Comparison of ENCODE assay signal across 9 mouse cellular contexts in genomic region chr9:9051184-9051583, GRCm38 (mm10).
DNase-seq lines count a peak whose midpoint lies in the region; ATAC-seq and TF ChIP-seq lines count a peak whose summit lies in the region.
"Had no signal": no experiment of that assay in that cellular context is flagged by ENCODE, and none has a peak within 500 bp of the region (broad histone marks: within the 10 kb centered on the region; RNA-seq: fewer than 3 reads in every experiment).

No protein-coding gene starts in this region.

- no peak for TF ChIP-seq POLR2A in thymus, adult 2 months (IDR thresholded peaks at IDR 0.05; ENCODE audit: control insufficient read depth, extremely low read depth, insufficient read depth, low read length, poor library complexity)

- ATAC-seq in heart, embryonic 12.5 days (ENCODE audit: insufficient number of reproducible peaks, low FRiP score): no peak
- peak; percentile 72 for ATAC-seq in hindbrain, embryonic 16.5 days
- peak; percentile 54 for ATAC-seq in lung, postnatal 0 days

- no peaks in the 10 kb centered on the region for H3K27me3 ChIP-seq in heart, embryonic 12.5 days (replicated peaks)
- H3K27me3 ChIP-seq in E14TG2a.4 (ENCODE audit: insufficient read depth, low read length): no peaks in the 10 kb centered on the region
- no peaks in the 10 kb centered on the region for H3K27me3 ChIP-seq in hindbrain, embryonic 16.5 days (replicated peaks; ENCODE audit: control insufficient read depth, insufficient read depth, low read length)
- no peaks in the 10 kb centered on the region for H3K27me3 ChIP-seq in lung, postnatal 0 days (replicated peaks; ENCODE audit: insufficient read depth, low read length)
- H3K27me3 ChIP-seq in thymus, adult 2 months (ENCODE audit: control insufficient read depth, insufficient read depth, low read length): no peaks in the 10 kb centered on the region
- H3K27me3 ChIP-seq: heart, embryonic 13.5 days had no signal

- H3K36me3 ChIP-seq in heart, embryonic 12.5 days: no peaks in the 10 kb centered on the region
- no peaks in the 10 kb centered on the region for H3K36me3 ChIP-seq in E14TG2a.4 (ENCODE audit: insufficient read depth, low read length)
- no peaks in the 10 kb centered on the region for H3K36me3 ChIP-seq in hindbrain, embryonic 16.5 days (ENCODE audit: control insufficient read depth, insufficient read depth, low read length)
- no peaks in the 10 kb centered on the region for H3K36me3 ChIP-seq in lung, postnatal 0 days (ENCODE audit: insufficient read depth, low read length)
- H3K36me3 ChIP-seq in thymus, adult 2 months (ENCODE audit: control insufficient read depth, insufficient read depth, low read length): no peaks in the 10 kb centered on the region

- no peak overlapping the region for H3K4me2 ChIP-seq in heart, embryonic 12.5 days
- H3K4me2 ChIP-seq in hindbrain, embryonic 16.5 days (ENCODE audit: low read length): no peak overlapping the region
- H3K4me2 ChIP-seq in lung, postnatal 0 days (replicated peaks; ENCODE audit: low read depth, low read length): no peak overlapping the region
- H3K4me2 ChIP-seq: heart, embryonic 13.5 days had no signal

- peak; percentile 20 to 56 for DNase-seq in heart, adult 18-20 months
- peak; percentile 1 for DNase-seq in cerebellum, adult 9-10 months
- peak; percentile 67 for DNase-seq in lung, postnatal 0 days (ENCODE audit: low spot score)
- DNase-seq in skeletal muscle tissue, adult 2 months (ENCODE audit: low read depth, low spot score): peak; percentile 8
- DNase-seq in thymus, adult 2 months: no peak

- no peak overlapping the region for H3K9ac ChIP-seq in heart, embryonic 12.5 days
- H3K9ac ChIP-seq in hindbrain, embryonic 16.5 days (ENCODE audit: low read depth, low read length): no peak overlapping the region
- no peak overlapping the region for H3K9ac ChIP-seq in lung, postnatal 0 days (replicated peaks; ENCODE audit: low read depth)
- H3K9ac ChIP-seq: heart, embryonic 13.5 days had no signal

- H3K4me1 ChIP-seq in heart, embryonic 12.5 days (replicated peaks): no peaks in the 10 kb centered on the region
- no peaks in the 10 kb centered on the region for H3K4me1 ChIP-seq in E14TG2a.4 (replicated peaks; ENCODE audit: low read depth, low read length)
- no peaks in the 10 kb centered on the region for H3K4me1 ChIP-seq in hindbrain, embryonic 16.5 days (ENCODE audit: control insufficient read depth, insufficient read depth, low read depth, low read length)
- no peaks in the 10 kb centered on the region for H3K4me1 ChIP-seq in lung, postnatal 0 days (ENCODE audit: insufficient read depth, low read depth, low read length)
- H3K4me1 ChIP-seq in thymus, adult 2 months (replicated peaks; ENCODE audit: control insufficient read depth, insufficient read depth, low read length): no peaks in the 10 kb centered on the region
- H3K4me1 ChIP-seq: heart, embryonic 13.5 days had no signal

- TF ChIP-seq CTCF in E14TG2a.4 (conservative IDR thresholded peaks at IDR 0.05; ENCODE audit: low read length): peak; percentile 27
- TF ChIP-seq CTCF in lung, postnatal 0 days (IDR thresholded peaks at IDR 0.05): peak; percentile 74
- TF ChIP-seq CTCF in thymus, adult 2 months (IDR thresholded peaks at IDR 0.05; ENCODE audit: borderline replicate concordance, control insufficient read depth, extremely low read depth, insufficient read depth, low read length, poor library complexity): no peak

- no peak overlapping the region for H3K27ac ChIP-seq in heart, embryonic 12.5 days (ENCODE audit: poor library complexity, severe bottlenecking)
- no peak overlapping the region for H3K27ac ChIP-seq in hindbrain, embryonic 16.5 days (ENCODE audit: low read depth, low read length)
- no peak overlapping the region for H3K27ac ChIP-seq in lung, postnatal 0 days (ENCODE audit: low read length)
- H3K27ac ChIP-seq in thymus, adult 2 months (ENCODE audit: control insufficient read depth, insufficient read depth, low read length): no peak overlapping the region
- H3K27ac ChIP-seq: heart, embryonic 13.5 days had no signal

- H3K4me3 ChIP-seq in heart, embryonic 12.5 days: no peak overlapping the region
- H3K4me3 ChIP-seq in E14TG2a.4 (replicated peaks; ENCODE audit: low read length): no peak overlapping the region
- H3K4me3 ChIP-seq in hindbrain, embryonic 16.5 days (ENCODE audit: low read length): no peak overlapping the region
- no peak overlapping the region for H3K4me3 ChIP-seq in lung, postnatal 0 days (ENCODE audit: low read depth, low read length)
- no peak overlapping the region for H3K4me3 ChIP-seq in thymus, adult 2 months (ENCODE audit: control insufficient read depth, insufficient read depth, low read length)
- H3K4me3 ChIP-seq: heart, embryonic 13.5 days had no signal

- no peak for TF ChIP-seq EP300 in lung, postnatal 0 days (IDR thresholded peaks at IDR 0.05)

- WGBS in heart, embryonic 12.5 days: 45% methylated on average over 5 of the region's 5 CpGs
- WGBS in hindbrain, embryonic 16.5 days: 51% methylated on average over 5 of the region's 5 CpGs
- 44% methylated on average over 5 of the region's 5 CpGs for WGBS in lung, postnatal 0 days
- 56% methylated on average over 5 of the region's 5 CpGs for WGBS in thymus, adult 2 months

- H3K9me3 ChIP-seq in heart, embryonic 12.5 days (replicated peaks): no peaks in the 10 kb centered on the region
- no peaks in the 10 kb centered on the region for H3K9me3 ChIP-seq in E14TG2a.4 (ENCODE audit: low read length)
- H3K9me3 ChIP-seq in hindbrain, embryonic 16.5 days (ENCODE audit: control insufficient read depth, low read length): no peaks in the 10 kb centered on the region
- H3K9me3 ChIP-seq in lung, postnatal 0 days (ENCODE audit: low read length): no peaks in the 10 kb centered on the region
- H3K9me3 ChIP-seq: heart, embryonic 13.5 days had no signal
